Mouse (Mus musculus) thymus, adult 2 months (tissue): ENCODE data around the gene Snrnp70.

Source experiments
- CTCF ChIP-seq: fragments of 200-500 bp; IDR thresholded peaks from 2 replicates; pipeline ENCODE4 v1.5.1; 2012; ENCODE audit warnings: mild to moderate bottlenecking, control low read depth, low read length, moderate library complexity, borderline replicate concordance; ENCODE audit not compliant: control insufficient read depth, poor library complexity, insufficient read depth; ENCODE audit errors: extremely low read depth
- POLR2A ChIP-seq: fragments of 200-500 bp; IDR thresholded peaks from 2 replicates; pipeline ENCODE4 v1.6.1; 2012; ENCODE audit warnings: mild to moderate bottlenecking, low read length, control low read depth, moderate library complexity; ENCODE audit not compliant: control insufficient read depth, poor library complexity, insufficient read depth; ENCODE audit errors: extremely low read depth

DNA sequence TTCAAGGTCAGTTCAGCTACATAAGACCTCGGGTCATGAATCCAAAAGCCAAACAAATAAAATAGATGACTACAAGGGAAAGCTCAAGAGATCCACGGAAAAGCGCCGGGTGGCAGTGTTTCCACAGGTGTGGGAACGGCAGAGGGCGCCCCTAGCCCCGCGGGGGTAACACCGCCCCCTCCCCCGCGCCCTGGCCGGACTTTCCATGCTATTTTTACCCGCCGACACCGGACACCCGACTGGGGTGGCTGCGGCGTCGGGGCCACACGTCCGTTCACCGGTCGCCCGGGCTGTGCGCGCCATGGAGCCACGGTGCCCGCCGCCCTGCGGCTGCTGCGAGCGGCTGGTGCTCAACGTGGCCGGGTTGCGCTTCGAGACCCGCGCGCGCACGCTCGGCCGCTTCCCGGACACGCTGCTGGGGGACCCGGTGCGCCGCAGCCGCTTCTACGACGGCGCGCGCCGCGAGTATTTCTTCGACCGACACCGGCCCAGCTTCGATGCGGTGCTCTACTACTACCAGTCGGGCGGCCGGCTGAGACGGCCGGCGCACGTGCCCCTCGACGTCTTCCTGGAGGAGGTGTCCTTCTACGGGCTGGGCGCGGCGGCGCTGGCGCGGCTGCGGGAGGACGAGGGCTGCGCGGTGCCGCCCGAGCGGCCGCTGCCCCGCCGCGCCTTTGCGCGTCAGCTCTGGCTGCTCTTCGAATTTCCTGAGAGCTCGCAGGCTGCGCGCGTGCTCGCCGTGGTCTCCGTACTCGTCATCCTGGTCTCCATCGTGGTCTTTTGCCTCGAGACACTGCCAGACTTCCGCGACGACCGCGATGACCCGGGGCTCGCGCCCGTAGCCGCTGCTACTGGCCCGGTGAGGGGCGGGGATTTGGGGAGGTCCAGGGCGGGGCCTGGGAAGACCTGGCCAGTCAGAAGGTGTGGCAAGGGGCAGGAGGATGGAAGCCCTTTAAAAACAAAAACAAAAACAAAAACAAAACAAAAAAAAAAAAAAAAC, 10.9 kb upstream of the Snrnp70 start:
- TF ChIP-seq POLR2A, result no peak
- TF ChIP-seq CTCF, result 0 out of 2 replicates have a peak, but pooled peaks have one; percentile 12
